Mouse (Mus musculus) CH12.LX (cell line): Measurements from ENCODE around the gene Fbxw8. TPM values are rescaled to one million over a fixed set of nuclear protein-coding genes. Genes with fewer than 3 reads are reported as not detected.

Experiments
- DNase-seq: peaks from one replicate; pipeline ENCODE4 v3.0.0-alpha.2; 2013; ENCODE audit errors: extremely low read depth
- H3K27ac ChIP-seq: 2 replicates; pipeline ENCODE4 v1.5.1; 2012; ENCODE audit warnings: low read depth, mild to moderate bottlenecking, control low read depth, moderate library complexity; ENCODE audit not compliant: insufficient read depth
- H3K27me3 ChIP-seq: replicated peaks from 2 replicates; pipeline ENCODE3; 2012; ENCODE audit warnings: inconsistent platforms
- H3K36me3 ChIP-seq, 2 experiments: replicated peaks in 1 of 2; 2 replicates each; pipeline versions ENCODE3 to v1.6.1; 2012; ENCODE audit warnings: inconsistent platforms in 1 of 2, low read length in 1 of 2, mild to moderate bottlenecking in 1 of 2, mixed read lengths in 1 of 2, moderate library complexity in 1 of 2; ENCODE audit not compliant: control insufficient read depth in 1 of 2, insufficient read depth in 1 of 2
- H3K4me1 ChIP-seq, 2 experiments: 2 replicates each; pipeline ENCODE4 v1.6.1; 2012; ENCODE audit warnings: inconsistent platforms in 1 of 2, moderate library complexity in 1 of 2; ENCODE audit not compliant: insufficient read depth in 2 of 2, control insufficient read depth in 1 of 2
- H3K4me2 ChIP-seq: 2 replicates; pipeline ENCODE4 v1.6.1; 2012; ENCODE audit warnings: low read depth, mild to moderate bottlenecking, control low read depth; ENCODE audit not compliant: poor library complexity, insufficient read depth, severe bottlenecking
- H3K4me3 ChIP-seq, 3 experiments: fragments of 150-350 bp in 1 of 3; sonication (generic) in 1 of 3; replicated peaks in 1 of 3; 2 replicates each; pipeline versions ENCODE3 to v1.5.1; 2011 to 2012; ENCODE audit warnings: low read depth in 2 of 3, low read length in 2 of 3, mild to moderate bottlenecking in 2 of 3, moderate library complexity in 2 of 3, control low read depth in 1 of 3, improper control_type of control experiment in 1 of 3, inconsistent platforms in 1 of 3, mixed read lengths in 1 of 3; ENCODE audit not compliant: poor library complexity in 1 of 3
- H3K79me2 ChIP-seq: replicated peaks from 2 replicates; pipeline ENCODE4 v1.6.1; 2012; ENCODE audit warnings: mild to moderate bottlenecking, moderate library complexity; ENCODE audit not compliant: control insufficient read depth, poor library complexity, insufficient read depth, severe bottlenecking; ENCODE audit errors: extremely low read depth
- H3K9ac ChIP-seq: 2 replicates; pipeline ENCODE4 v1.6.1; 2012; ENCODE audit warnings: low read depth, mild to moderate bottlenecking, control low read depth, moderate library complexity; ENCODE audit not compliant: insufficient read depth
- H3K9me3 ChIP-seq: replicated peaks from 2 replicates; pipeline ENCODE3; 2012; ENCODE audit warnings: low read length, inconsistent platforms, mixed read lengths
- BHLHE40 ChIP-seq: IDR thresholded peaks from 2 replicates; pipeline ENCODE4 v1.6.1; 2011; ENCODE audit warnings: mild to moderate bottlenecking, low read depth, low read length, improper control_type of control experiment
- CHD1 ChIP-seq: IDR thresholded peaks from 2 replicates; pipeline ENCODE4 v1.6.1; 2012; ENCODE audit warnings: low read depth, low read length, improper control_type of control experiment, inconsistent platforms
- CHD2 ChIP-seq: IDR thresholded peaks from 2 replicates; pipeline ENCODE4 v1.6.1; 2011; ENCODE audit warnings: low read length, improper control_type of control experiment
- CTCF ChIP-seq, 2 experiments: IDR thresholded peaks in 1 of 2; conservative IDR thresholded peaks in 1 of 2; 2 replicates each; pipeline ENCODE4 v1.5.1; 2011 to 2012; ENCODE audit warnings: low read depth in 2 of 2, low read length in 2 of 2, improper control_type of control experiment in 1 of 2, inconsistent platforms in 1 of 2, mild to moderate bottlenecking in 1 of 2, moderate library complexity in 1 of 2
- E2F4 ChIP-seq: IDR thresholded peaks from 2 replicates; pipeline ENCODE4 v1.6.1; 2011; ENCODE audit warnings: low read depth, low read length, improper control_type of control experiment; ENCODE audit not compliant: insufficient replicate concordance
- ELF1 ChIP-seq: IDR thresholded peaks from 2 replicates; pipeline ENCODE4 v1.6.1; 2014; ENCODE audit warnings: low read depth, mild to moderate bottlenecking, inconsistent platforms, low read length, improper control_type of control experiment
- EP300 ChIP-seq: IDR thresholded peaks from 2 replicates; pipeline ENCODE4 v1.6.1; 2011; ENCODE audit warnings: low read length, improper control_type of control experiment
- ETS1 ChIP-seq: conservative IDR thresholded peaks from 2 replicates; pipeline ENCODE4 v1.6.1; 2012; ENCODE audit warnings: low read depth, mild to moderate bottlenecking, inconsistent platforms, low read length, improper control_type of control experiment, moderate library complexity
- GABPA ChIP-seq: IDR thresholded peaks from 2 replicates; pipeline ENCODE4 v1.6.1; 2012; ENCODE audit warnings: low read depth, low read length, improper control_type of control experiment, inconsistent platforms; ENCODE audit not compliant: insufficient replicate concordance
- JUND ChIP-seq: conservative IDR thresholded peaks from 2 replicates; pipeline ENCODE4 v1.6.1; 2011; ENCODE audit warnings: low read depth, low read length, improper control_type of control experiment
- KAT2A ChIP-seq: IDR thresholded peaks from 2 replicates; pipeline ENCODE4 v1.6.1; 2012; ENCODE audit warnings: low read length, improper control_type of control experiment, inconsistent platforms; ENCODE audit not compliant: insufficient replicate concordance
- MXI1 ChIP-seq: IDR thresholded peaks from 2 replicates; pipeline ENCODE4 v1.6.1; 2011; ENCODE audit warnings: mild to moderate bottlenecking, low read depth, low read length, improper control_type of control experiment
- NELFE ChIP-seq: IDR thresholded peaks from 2 replicates; pipeline ENCODE4 v1.6.1; 2011; ENCODE audit warnings: low read depth, low read length, improper control_type of control experiment
- NRF1 ChIP-seq: IDR thresholded peaks from 2 replicates; pipeline ENCODE4 v1.6.1; 2014; ENCODE audit warnings: low read depth, mild to moderate bottlenecking, inconsistent platforms, low read length, improper control_type of control experiment, moderate library complexity
- PAX5 ChIP-seq: IDR thresholded peaks from 2 replicates; pipeline ENCODE4 v1.6.1; 2012; ENCODE audit warnings: low read length, inconsistent platforms, mixed read lengths
- POLR2A ChIP-seq: IDR thresholded peaks from 2 replicates; pipeline ENCODE4 v1.6.1; 2011; ENCODE audit warnings: low read depth, mild to moderate bottlenecking, improper control_type of control experiment, low read length
- POLR2AphosphoS2 ChIP-seq: IDR thresholded peaks from 2 replicates; pipeline ENCODE4 v1.6.1; 2011; ENCODE audit warnings: low read depth, low read length, improper control_type of control experiment
- SIN3A ChIP-seq: IDR thresholded peaks from 2 replicates; pipeline ENCODE4 v1.6.1; 2012; ENCODE audit warnings: low read length, improper control_type of control experiment, inconsistent platforms
- TBP ChIP-seq: conservative IDR thresholded peaks from 2 replicates; pipeline ENCODE4 v1.6.1; 2011; ENCODE audit warnings: low read depth, low read length, improper control_type of control experiment
- ZC3H11A ChIP-seq: IDR thresholded peaks from 2 replicates; pipeline ENCODE4 v1.6.1; 2012; ENCODE audit warnings: low read depth, mild to moderate bottlenecking, inconsistent platforms, low read length, improper control_type of control experiment
- ZKSCAN1 ChIP-seq: IDR thresholded peaks from 2 replicates; pipeline ENCODE4 v1.6.1; 2012; ENCODE audit warnings: low read depth, inconsistent platforms, low read length, improper control_type of control experiment, borderline replicate concordance
- ZNF384 ChIP-seq: IDR thresholded peaks from 2 replicates; pipeline ENCODE4 v1.6.1; 2012; ENCODE audit warnings: low read depth, low read length, improper control_type of control experiment, inconsistent platforms
- dilution Hi-C: fragments of 300-500 bp; cut with MboI; formaldehyde crosslinking; loops from 2 replicates; pipeline ENCODE4 v1.14.3; 2020; ENCODE audit warnings: low sequenced_read_pairs; ENCODE audit not compliant: extremely low pct_unique_long_range_greater_than_20kb, extremely low pct_ligation_motif_present
- in situ Hi-C: fragments of 300-500 bp; cut with MboI; formaldehyde crosslinking; loops from 3 replicates; pipeline ENCODE4 v1.14.3; 2019; ENCODE audit warnings: low sequenced_read_pairs, low pct_ligation_motif_present, low pct_unique_long_range_greater_than_20kb, mixed read lengths
- polyA plus RNA-seq: library from polyadenylated mRNA; unstranded; fragments of >175 nt; gene quantifications from 2 replicates; pipeline ENCODE4 v1.2.1, GENCODE M21; 2012; ENCODE audit warnings: low read depth; ENCODE audit not compliant: insufficient read length
- total RNA-seq, 2 experiments: library from RNA; depleted of rRNA; stranded (reverse); fragments of 300-350 nt in 1 of 2; fragments of >200 nt in 1 of 2; gene quantifications; 2 replicates each; pipeline ENCODE4 v1.2.3; 2012 to 2014

The Fbxw8 gene
- total and polyA plus RNA-seq, 3 experiments = 41.7 to 50.9 (median 47.3) TPM

DNA sequence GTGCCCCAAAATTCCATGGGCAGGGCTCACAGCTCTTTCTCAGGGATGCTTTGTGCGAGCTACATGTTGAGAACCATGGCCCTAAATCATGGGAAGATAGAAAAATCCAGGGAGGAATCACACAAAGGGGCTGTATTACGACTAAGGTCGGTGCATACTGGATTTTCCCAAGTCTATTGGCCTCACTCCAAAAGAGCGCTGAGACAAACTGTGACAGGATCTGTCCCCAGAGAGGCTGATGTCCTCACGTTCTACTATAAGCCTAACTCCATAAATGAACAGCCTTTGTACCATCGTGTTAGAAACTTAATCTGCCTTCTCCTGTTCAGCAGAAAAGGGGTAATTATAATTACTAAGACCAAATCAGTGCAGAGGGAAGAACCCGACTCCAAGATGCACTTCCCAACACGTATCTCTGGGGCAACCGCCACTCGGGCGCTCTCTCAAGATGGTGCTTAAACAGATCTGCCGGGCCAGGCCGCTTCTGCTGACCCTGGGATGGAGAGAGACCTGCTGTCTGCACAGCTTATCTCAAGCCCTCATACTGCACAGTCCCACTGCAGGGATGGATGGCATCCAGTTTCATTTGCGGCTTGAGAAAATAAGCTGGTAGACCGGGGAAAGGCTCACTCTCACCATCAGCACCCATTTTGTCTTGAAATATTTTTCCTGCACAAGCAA lies 9.1 kb downstream of the Fbxw8 start:
- no peak overlapping the region for H3K4me2 ChIP-seq

DNA sequence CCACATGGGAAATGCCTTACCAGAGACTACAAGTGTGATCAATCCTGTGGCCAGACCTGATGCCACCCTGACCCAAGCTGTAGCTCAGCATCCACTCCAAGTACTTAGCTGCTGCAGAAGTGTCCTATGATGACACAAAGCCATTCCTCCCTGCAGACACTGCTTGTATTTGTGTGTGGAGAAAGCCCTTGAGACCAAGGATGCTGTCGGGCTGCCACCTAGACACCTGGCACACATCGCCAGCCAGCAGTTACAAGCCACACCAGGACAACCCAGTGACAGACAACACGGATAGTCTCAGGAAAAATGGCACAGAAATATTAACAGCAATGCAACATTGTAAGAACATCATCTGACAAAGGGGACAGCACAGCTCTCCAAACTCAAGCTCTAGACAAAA lies 9.8 kb downstream of the Fbxw8 start:
- Histone ChIP-seq H3K27ac (no peak overlapping the region), H3K4me3 (no peak overlapping the region), H3K9ac (no peak overlapping the region), H3K9me3 (no peaks in the 10 kb centered on the region), H3K79me2 (peaks cover 9% of the 10 kb centered on the region; the same call in 1 of the 2 replicates), H3K36me3 (peaks cover 32 to 94% of the 10 kb centered on the region in 2 experiments), H3K27me3 (no peaks in the 10 kb centered on the region), H3K4me2 (no peak overlapping the region), H3K4me1 (peaks cover 0 to 10% of the 10 kb centered on the region in 2 experiments; a peak in 2 of 4 replicates)
- in situ Hi-C loops = no loop called here
- DNase-seq = no peak
- dilution Hi-C loops = no loop called here
- TF ChIP-seq CHD1 (no peak), MXI1 (no peak), POLR2AphosphoS2 (no peak), ZKSCAN1 (no peak), POLR2A (no peak), CHD2 (no peak), ELF1 (no peak), ZNF384 (no peak), ETS1 (no peak), JUND (no peak), PAX5 (no peak)

More for the DNA sequence above, 9.1 kb downstream of the Fbxw8 start:
- dilution Hi-C loops (no loop called here), in situ Hi-C loops (no loop called here)
- Histone ChIP-seq H3K9ac (no peak overlapping the region), H3K27ac (no peak overlapping the region), H3K9me3 (no peaks in the 10 kb centered on the region), H3K79me2 (peaks cover 9% of the 10 kb centered on the region; the same call in 1 of the 2 replicates), H3K36me3 (peaks cover 26 to 93% of the 10 kb centered on the region in 2 experiments), H3K27me3 (no peaks in the 10 kb centered on the region), H3K4me1 (peaks cover 0 to 4% of the 10 kb centered on the region in 2 experiments; a peak in 1 of 4 replicates), H3K4me3 (no peak overlapping the region)
- DNase-seq = no peak
- TF ChIP-seq BHLHE40 = no peak
- no peak for TF ChIP-seq POLR2A
- TF ChIP-seq E2F4 = no peak
- no peak for TF ChIP-seq SIN3A
- no peak for TF ChIP-seq TBP
- TF ChIP-seq GABPA = no peak
- TF ChIP-seq ZC3H11A = no peak
- TF ChIP-seq NELFE = no peak
- no peak for TF ChIP-seq NRF1
- TF ChIP-seq ELF1 = no peak
- TF ChIP-seq CTCF (conservative IDR thresholded peaks at IDR 0.05 in 1 of 2, IDR thresholded peaks at IDR 0.05 in 1 of 2; ENCODE audit: low read depth in 2 of 2, low read length in 2 of 2) = no peak
- TF ChIP-seq EP300 = no peak
- TF ChIP-seq ETS1 = no peak
- no peak for TF ChIP-seq KAT2A
